Mouse (Mus musculus) embryonic fibroblast, embryonic 13.5 days (primary cell): ENCODE measurements around the gene C1qtnf1. TPM values are rescaled to one million over a fixed set of nuclear protein-coding genes. Genes with fewer than 3 reads are reported as not detected.

Experiments used
- H3K27ac ChIP-seq: 2 replicates; pipeline ENCODE4 v1.5.1; 2012; ENCODE audit warnings: low read length, control low read depth, inconsistent platforms; ENCODE audit not compliant: insufficient read depth
- H3K4me1 ChIP-seq: 2 replicates; pipeline ENCODE4 v1.6.1; 2011; ENCODE audit warnings: low read length; ENCODE audit not compliant: control insufficient read depth, insufficient read depth
- H3K4me3 ChIP-seq: 2 replicates; pipeline ENCODE4 v1.5.1; 2011; ENCODE audit warnings: mild to moderate bottlenecking, control low read depth, low read length; ENCODE audit not compliant: insufficient read depth
- CTCF ChIP-seq: IDR thresholded peaks from 2 replicates; pipeline ENCODE4 v1.5.1; 2011; ENCODE audit warnings: mild to moderate bottlenecking, control low read depth, low read length, moderate library complexity, borderline replicate concordance; ENCODE audit not compliant: insufficient read depth
- POLR2A ChIP-seq: IDR thresholded peaks from 2 replicates; pipeline ENCODE4 v1.6.1; 2011; ENCODE audit warnings: low read depth, mild to moderate bottlenecking, control low read depth, low read length, moderate library complexity
- polyA plus RNA-seq: library from polyadenylated mRNA; stranded (reverse); fragments of >200 nt; gene quantifications from 2 replicates; pipeline ENCODE4 v1.2.4, GENCODE M21; 2011; ENCODE audit warnings: low read depth; ENCODE audit not compliant: missing spikeins, insufficient read length

The C1qtnf1 gene
- polyA plus RNA-seq, 1 experiment, result 23.0 TPM

- H3K4me1 ChIP-seq, result no peaks in the 10 kb centered on the region
- H3K4me3 ChIP-seq, result no peak overlapping the region
- TF ChIP-seq POLR2A (no peak), CTCF (no peak)
- H3K27ac ChIP-seq, result no peak overlapping the region
These were observed 18.6 kb upstream of the C1qtnf1 start for GRCm38 (mm10) chr11:118409106-118410072.

DNA sequence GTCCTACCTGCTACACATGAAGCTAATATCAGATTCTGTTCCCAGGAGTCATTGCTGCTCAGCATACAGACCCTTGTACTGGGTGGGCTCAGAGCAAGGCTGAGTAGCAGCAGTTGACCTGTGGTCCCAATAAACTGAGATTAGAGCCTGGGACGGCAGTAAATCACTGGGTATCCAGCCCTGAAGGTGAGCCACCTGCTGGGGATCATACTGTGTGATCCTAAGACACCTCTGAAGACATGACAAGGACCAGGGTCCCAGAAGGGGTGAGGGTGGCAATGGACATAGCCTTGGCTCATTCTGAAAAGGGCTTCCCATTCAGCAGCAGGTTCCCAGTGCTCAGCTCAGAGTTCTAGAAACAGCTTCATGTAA lies 17.9 kb upstream of the C1qtnf1 start:
- no peak overlapping the region for H3K4me3 ChIP-seq
- H3K27ac ChIP-seq, result no peak overlapping the region
- H3K4me1 ChIP-seq, result no peaks in the 10 kb centered on the region
- TF ChIP-seq CTCF (no peak), POLR2A (no peak)

- TF ChIP-seq POLR2A, result no peak
- TF ChIP-seq CTCF, result no peak
- H3K4me1 ChIP-seq, result no peaks in the 10 kb centered on the region
- H3K27ac ChIP-seq, result no peak overlapping the region
- no peak overlapping the region for H3K4me3 ChIP-seq
These were observed 17.5 kb upstream of the C1qtnf1 start for GRCm38 (mm10) chr11:118410479-118410878.

DNA sequence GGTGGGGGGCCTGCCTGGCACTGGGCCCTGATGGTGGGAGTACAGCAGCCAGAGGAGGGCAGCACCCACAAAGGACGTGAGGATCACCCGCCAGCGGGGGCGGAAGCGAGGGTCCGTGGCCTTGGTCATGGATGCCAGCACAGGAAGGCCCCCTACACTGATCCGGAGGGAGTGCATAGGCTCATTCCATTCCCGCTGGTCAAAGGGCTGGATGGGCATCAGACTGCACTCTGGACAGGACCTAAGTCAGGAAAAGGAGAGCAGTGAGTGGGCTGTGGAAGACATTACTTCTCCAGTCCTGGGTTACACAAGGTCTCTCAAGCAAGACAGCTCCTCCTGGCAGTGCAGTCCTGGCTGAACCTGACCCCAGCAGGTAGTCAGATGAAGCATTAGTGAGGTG lies 16.7 kb upstream of the C1qtnf1 start:
- no peak overlapping the region for H3K4me3 ChIP-seq
- 0 out of 2 replicates have a peak, but pooled peaks cover 6% of the 10 kb centered on the region for H3K4me1 ChIP-seq
- TF ChIP-seq CTCF, result no peak
- no peak for TF ChIP-seq POLR2A
- no peak overlapping the region for H3K27ac ChIP-seq

- Histone ChIP-seq H3K4me1 (peaks cover 8% of the 10 kb centered on the region), H3K4me3 (no peak overlapping the region), H3K27ac (no peak overlapping the region)
- TF ChIP-seq POLR2A, result no peak
- no peak for TF ChIP-seq CTCF
These were observed 15.4 kb upstream of the C1qtnf1 start for GRCm38 (mm10) chr11:118412601-118413000.

DNA sequence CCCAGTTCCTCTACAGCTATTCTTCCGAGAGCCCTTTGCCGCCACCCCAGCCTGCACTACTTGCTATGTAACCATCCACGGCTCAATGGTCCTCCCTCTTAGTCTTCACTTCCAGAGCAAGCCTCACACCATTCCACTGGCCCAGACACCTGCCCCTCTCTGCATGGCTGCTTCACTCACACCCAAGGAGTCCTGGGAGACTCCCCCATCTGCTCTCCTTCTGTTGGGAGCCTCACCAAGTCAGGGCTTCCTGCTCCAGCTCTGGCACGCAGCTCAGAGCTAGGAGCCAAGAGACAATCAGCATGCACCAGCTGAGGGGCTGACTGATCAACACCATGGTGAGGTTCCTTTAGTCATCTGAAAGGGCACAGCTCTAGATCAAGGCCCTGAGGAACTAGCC lies 14.9 kb upstream of the C1qtnf1 start:
- Histone ChIP-seq H3K27ac (no peak overlapping the region), H3K4me3 (no peak overlapping the region), H3K4me1 (peaks cover 13% of the 10 kb centered on the region)
- TF ChIP-seq POLR2A, result no peak
- TF ChIP-seq CTCF, result no peak

GRCm38 (mm10) chr11:118414270-118414669 lies 13.7 kb upstream of the C1qtnf1 start:
- TF ChIP-seq CTCF (no peak), POLR2A (no peak)
- H3K4me1 ChIP-seq, result peaks cover 14% of the 10 kb centered on the region
- H3K4me3 ChIP-seq, result no peak overlapping the region
- no peak overlapping the region for H3K27ac ChIP-seq

DNA sequence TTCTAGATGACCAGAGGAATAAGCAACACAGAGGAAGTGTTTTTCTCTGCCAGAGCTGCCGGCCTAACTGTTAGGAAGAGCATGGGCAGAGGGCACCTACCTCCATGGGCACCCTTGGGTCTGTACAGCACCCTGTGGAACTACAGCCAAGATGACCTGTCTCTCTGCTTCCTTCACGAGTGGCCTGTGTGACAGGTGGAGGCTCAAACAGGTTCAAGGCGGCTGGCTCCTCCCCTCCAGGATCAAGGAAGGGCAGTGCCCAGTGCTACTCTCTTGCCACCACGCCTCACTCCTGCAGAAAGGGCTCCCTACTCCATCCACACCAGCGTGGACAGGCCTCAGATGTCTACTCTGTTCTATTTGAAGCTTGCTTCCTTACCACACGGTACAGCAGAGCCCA lies 12.4 kb upstream of the C1qtnf1 start:
- Histone ChIP-seq H3K4me1 (peaks cover 14% of the 10 kb centered on the region), H3K27ac (no peak overlapping the region), H3K4me3 (no peak overlapping the region)
- TF ChIP-seq CTCF, result no peak
- TF ChIP-seq POLR2A, result no peak

GRCm38 (mm10) chr11:118416046-118416445 lies 12.0 kb upstream of the C1qtnf1 start:
- H3K4me3 ChIP-seq, result no peak overlapping the region
- H3K27ac ChIP-seq, result no peak overlapping the region
- peaks cover 14% of the 10 kb centered on the region for H3K4me1 ChIP-seq
- TF ChIP-seq CTCF (no peak), POLR2A (no peak)

DNA sequence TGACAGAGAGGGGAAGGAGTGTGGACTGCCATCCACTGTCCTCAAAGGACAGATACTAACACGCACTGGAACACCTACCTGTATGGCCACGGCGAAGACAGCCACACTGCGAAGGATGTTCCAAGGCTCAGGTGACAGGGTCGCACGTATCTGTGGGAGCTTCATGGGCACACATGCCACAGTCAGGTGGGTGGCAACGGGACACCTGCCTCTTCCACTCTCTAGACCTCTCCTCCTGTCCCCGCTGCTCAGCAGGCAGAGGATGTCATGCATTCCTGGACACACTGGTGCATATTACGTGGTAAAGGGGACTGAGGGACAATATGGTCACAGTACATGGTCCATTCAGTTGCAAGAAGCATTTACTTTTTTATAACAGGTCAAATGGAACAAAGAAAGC lies 10.5 kb upstream of the C1qtnf1 start:
- Histone ChIP-seq H3K4me1 (peaks cover 14% of the 10 kb centered on the region), H3K4me3 (0 out of 2 replicates have a peak overlapping the region, but pooled peaks have one; percentile 92), H3K27ac (no peak overlapping the region)
- TF ChIP-seq CTCF (no peak), POLR2A (0 out of 2 replicates have a peak, but pooled peaks have one; percentile 6)
